Mouse (Mus musculus) 3T3-L1 (cell line): ENCODE results near the gene Cmc1.

Source experiments
- DNase-seq: peaks from one replicate; pipeline ENCODE4 v3.0.0-alpha.2; 2015; ENCODE audit warnings: low read depth, low spot score

Gene Cmc1

DNA sequence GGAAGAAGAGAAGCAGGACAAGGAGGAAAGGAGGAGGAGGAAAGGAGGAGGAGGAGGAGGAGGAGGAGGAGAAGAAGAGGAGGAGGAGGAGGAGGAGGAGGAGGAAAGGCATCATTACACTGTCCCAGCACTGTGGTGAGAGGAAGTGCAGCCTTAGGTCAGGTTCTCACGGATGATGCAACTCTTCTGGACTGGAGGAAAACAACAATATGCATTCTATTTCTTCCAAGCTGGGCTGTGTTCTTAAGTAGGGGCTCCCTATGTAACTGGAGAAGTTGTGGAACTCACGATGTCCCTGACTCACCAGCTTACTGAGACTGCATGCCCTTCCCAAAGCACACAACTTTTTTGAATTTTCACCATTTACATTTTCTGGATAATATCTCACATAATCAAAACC lies 118.3 kb downstream of the Cmc1 start:
- DNase-seq: peak; percentile 65

DNA sequence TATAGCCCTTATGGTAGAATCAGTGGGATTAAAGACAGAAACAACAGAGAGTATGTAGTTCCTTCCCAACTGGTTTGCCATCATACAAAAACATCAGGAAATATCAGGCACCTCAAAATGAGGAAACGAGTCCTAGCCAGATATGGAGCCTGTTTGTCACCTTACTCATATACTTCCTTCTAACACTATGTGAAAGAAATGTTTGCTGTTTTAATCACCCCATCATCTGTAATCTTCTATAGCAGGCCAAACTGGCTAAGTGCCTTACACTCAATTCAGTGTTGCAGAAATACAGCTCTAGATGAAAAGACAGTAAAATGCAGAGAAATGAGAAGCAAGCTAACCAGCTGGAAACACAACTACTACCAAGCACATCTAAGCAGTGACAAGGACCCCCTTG lies 119.7 kb downstream of the Cmc1 start:
- no peak for DNase-seq

DNA sequence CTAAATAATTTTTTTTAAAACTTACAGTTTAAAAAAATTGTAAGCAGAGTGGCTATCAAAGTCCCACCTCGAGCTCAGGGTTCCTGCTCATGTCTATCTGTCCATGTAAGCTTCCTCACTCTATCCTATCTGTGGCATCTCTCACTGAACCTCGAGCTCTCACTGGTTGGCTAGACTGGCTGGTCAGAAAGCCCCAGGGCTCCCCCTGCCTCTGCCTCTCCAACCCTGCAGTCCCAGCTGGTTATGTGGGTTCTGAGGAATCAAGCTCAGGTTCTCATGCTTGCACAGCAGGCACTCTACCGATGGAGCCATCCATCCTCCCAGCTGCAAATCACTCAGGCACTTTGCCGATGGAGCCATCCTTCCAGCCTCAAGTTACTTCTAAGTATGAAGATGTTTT lies 120.5 kb downstream of the Cmc1 start:
- DNase-seq: no peak

DNA sequence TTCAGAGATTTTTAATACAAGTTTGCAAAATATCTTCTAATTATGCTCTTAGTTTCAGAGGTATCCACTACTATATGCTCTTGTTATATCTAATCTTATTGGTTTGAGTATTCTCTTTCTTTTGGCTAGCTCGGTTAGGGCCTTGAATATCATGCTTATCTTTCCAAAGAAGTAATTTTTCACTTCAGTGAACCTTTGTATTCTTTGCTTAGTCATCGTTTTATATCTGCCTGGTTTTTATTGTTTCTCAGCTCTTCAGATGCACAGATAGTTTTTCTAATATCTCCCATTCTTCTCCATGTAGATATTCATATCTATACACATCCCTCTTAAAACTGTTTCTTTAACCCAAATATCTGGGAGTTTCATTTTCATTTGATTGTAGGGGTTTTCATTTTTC lies 125.0 kb downstream of the Cmc1 start:
- DNase-seq: no peak
